Mouse (Mus musculus) layer of hippocampus, adult 9-10 months (tissue): ENCODE results near the gene Btg1-ps1.
"Not testable (repeated sequence)": the region's sequence is repeated elsewhere in the genome, so short reads cannot be mapped to it uniquely, and the experiment has no call there.

ENCODE experiments used
- DNase-seq: peaks from one replicate; pipeline ENCODE4 v3.0.0; 2022; ENCODE audit warnings: low spot score

Btg1-ps1 gene

GRCm38 (mm10) chrX:38018597-38018996, at the start of gene Btg1-ps1:
TSS of gene Btg1-ps1 (minus strand) at chrX:38018815.
- not testable (repeated sequence) for DNase-seq

GRCm38 (mm10) chrX:38066175-38066574, 47.6 kb upstream of the Btg1-ps1 start, which contains the start of gene Rhox10:
TSS of gene Rhox10 (plus strand) at chrX:38066475.
- DNase-seq = no peak

- DNase-seq = no peak
These were observed 42.9 kb upstream of the Btg1-ps1 start for GRCm38 (mm10) chrX:38061544-38061943.

GRCm38 (mm10) chrX:38043014-38043413, 24.4 kb upstream of the Btg1-ps1 start, which contains the start of gene Btg1-ps2:
TSS of gene Btg1-ps2 (minus strand) at chrX:38043114.
- not testable (repeated sequence) for DNase-seq

- DNase-seq = no peak
These were observed 21.1 kb upstream of the Btg1-ps1 start for GRCm38 (mm10) chrX:38039666-38040065.

- no peak for DNase-seq
These were observed 15.2 kb upstream of the Btg1-ps1 start for GRCm38 (mm10) chrX:38033841-38034240.

GRCm38 (mm10) chrX:38008756-38009155, 9.9 kb downstream of the Btg1-ps1 start:
- DNase-seq = no peak
